Mouse (Mus musculus) G1E (cell line): ENCODE measurements at regions not wholly inside any gene's neighbourhood (a gene's known extent, or its start where the extent isn't known, plus 50 kb on each side); places are given as distances from the start of the nearest gene placed in this dataset.
"Not testable (repeated sequence)": the region's sequence is repeated elsewhere in the genome, so short reads cannot be mapped to it uniquely, and the experiment has no call there.

ENCODE experiments used
- CTCF ChIP-seq: IDR thresholded peaks from 2 replicates; pipeline ENCODE4 v1.5.1; 2012; ENCODE audit warnings: low read depth, low read length, inconsistent platforms, mixed read lengths
- GATA1 ChIP-seq: IDR thresholded peaks from 2 replicates; pipeline ENCODE4 v1.6.1; 2012; ENCODE audit warnings: borderline replicate concordance, low read length, inconsistent platforms, mixed read lengths
- GATA2 ChIP-seq: IDR thresholded peaks from 2 replicates; pipeline ENCODE4 v1.6.1; 2012; ENCODE audit warnings: low read depth, low read length, inconsistent platforms, borderline replicate concordance
- POLR2AphosphoS5 ChIP-seq: IDR thresholded peaks from 2 replicates; pipeline ENCODE4 v1.6.1; 2012; ENCODE audit warnings: low read depth, low read length, inconsistent platforms; ENCODE audit not compliant: insufficient replicate concordance
- TAL1 ChIP-seq: conservative IDR thresholded peaks from 2 replicates; pipeline ENCODE4 v1.6.1; 2012; ENCODE audit warnings: low read depth, low read length, inconsistent platforms, mixed read lengths

DNA sequence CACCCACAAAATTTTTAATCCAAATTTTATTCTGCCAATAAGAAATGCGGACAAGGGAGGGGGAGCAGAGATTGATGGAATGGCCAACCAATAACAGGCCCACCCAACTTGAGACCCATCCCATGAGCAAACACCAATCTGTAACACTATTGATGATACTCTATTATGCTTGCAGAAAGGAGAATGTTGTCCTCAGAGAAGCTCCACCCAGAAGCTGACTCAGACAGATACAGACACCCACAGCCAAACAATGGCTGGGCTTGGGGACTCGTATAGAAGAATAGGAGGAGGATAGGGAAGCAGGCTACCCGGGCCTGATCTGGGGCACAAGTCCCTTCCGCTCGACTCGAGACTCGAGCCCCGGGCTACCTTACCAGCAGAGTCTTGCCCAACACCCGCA lies 251.7 kb upstream of the Ift57 start:
- TF ChIP-seq GATA1, CTCF, TAL1, POLR2AphosphoS5, GATA2: not testable (repeated sequence)
